Mouse (Mus musculus) A20 (cell line): ENCODE results near the gene Myo1b.
"Not testable (repeated sequence)": the region's sequence is repeated elsewhere in the genome, so short reads cannot be mapped to it uniquely, and the experiment has no call there.

Experiments used
- DNase-seq: peaks from one replicate; pipeline ENCODE4 v3.0.0-alpha.2; 2011; ENCODE audit warnings: low read depth, low spot score

Myo1b gene

DNA sequence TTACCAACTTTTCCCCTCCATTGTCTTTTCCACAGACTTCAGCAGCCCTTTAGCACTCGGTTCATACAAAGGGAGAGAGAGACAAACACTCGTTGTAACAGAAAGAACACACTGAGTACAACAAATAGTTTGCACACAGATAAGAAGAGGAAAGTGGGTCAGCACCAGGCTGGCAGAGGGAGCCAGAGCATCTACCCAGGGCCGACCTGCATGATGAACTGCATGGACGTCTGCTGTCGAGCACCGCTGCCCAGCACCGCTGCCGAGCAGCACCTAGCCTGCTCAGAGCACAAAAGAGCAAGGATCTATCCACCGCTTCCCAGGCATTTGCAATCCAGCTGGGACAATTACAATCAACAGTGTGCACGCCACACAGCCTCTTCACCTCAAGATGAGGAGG lies 19.9 kb downstream of the Myo1b start:
- DNase-seq, result no peak

DNA sequence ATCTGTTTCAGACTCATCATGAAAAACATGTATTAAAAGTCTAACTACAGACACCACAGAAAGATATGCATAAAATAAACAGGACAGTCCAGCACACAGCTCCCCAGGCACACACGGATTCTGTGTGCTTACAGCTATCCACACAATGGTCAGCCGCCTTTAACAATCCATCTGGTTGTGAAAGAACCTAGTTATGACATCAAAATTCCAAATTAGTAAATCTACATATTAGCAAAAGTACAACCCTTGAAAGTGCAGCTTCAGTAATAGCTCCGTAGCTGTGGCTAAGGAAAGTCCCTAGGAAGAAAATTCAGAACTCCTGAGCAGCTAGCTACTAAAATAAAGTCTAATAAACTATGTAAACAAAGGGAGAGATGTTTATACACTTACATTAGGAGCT lies 21.1 kb downstream of the Myo1b start:
- DNase-seq, result no peak

DNA sequence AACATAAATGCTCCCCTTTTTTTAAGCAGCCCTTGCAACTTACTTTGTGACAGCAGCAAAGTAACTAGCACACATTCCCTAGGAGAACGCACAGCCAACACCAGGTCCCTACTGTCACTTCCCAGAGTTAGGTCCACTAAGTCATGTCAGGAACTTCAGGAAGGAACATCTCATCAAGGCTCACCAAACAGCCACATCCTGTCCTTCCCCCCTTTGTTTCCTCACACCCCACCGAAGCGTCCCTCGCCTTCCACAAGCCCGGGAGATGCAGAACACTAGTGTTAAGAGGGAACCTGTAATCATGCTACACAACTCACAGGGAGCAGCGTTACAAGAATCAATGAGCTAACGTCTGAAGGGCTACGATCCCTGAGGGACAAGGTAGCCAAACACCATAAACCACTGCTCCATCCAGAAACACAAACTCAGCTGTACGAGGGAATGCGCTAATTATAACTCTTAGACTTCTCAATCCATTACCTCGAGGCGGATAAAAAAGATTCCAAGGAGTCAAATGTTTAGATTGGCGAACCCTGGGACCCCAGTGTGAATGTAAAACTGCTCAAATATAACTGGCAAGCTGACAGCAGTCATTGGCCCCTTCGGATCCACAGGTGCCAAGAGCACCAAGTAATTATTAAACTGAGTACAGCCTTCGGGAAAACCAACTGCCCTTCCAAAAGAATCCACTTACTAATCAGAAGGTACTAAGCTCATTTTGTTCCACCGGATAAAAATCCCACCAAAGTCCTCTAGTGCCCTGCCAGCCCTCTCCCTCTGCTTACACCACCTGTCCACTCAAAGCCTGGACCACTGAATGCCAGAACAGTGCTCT lies 22.1 kb downstream of the Myo1b start:
- DNase-seq, result no peak

DNA sequence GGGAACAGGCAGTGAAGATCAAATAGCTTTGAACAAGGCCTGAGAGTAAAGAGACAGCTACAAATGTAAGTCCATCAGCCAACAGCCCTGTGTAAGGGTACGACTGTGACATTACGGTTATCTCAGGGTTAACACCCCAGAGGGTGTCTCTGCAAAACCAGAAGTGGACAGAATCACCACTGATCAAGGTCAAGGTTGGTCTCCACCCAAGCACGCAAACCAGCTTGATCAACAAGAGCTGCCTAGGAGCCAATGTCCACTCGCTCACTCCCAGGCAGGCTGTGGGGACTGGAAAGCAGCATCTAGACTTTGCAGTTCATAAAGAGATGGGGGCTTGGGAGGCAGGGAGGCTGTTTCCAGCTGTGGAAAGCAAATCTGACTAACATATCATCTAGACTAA lies 23.9 kb downstream of the Myo1b start:
- DNase-seq, result no peak

DNA sequence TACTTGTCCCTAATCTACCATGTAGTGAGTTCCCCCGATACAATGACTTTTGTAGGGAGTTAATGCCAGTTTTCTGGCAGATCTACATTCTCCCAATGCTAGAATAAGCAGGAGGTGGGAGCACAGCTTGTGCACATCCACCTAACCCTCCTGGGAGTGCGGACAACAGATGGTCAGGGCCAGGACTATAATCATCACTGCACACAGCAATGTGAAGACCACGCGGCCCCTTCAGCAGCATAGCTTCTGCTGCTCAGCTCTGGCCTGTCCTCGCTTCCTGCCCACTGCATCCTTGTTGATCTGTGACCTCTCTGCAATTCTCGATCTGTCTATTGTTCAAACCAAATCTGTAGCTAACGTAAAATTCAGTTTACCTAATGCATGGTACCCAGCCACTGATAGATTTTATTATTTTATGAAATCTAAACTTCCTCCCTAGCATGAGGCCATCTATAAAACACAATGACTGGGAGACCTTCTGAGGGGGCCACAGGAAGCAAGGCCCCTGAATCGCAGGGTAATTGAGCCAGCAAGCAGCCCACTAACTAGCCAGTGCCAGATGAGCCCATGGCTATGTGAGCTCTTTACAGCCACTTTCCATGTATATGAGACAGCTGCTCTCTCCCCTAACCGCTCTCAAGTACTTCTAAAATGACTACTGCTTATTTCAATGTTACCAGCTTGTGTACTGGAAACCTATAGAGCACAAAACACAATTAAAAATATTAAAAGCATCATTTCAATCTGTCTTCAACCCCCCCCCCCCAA lies 27.6 kb downstream of the Myo1b start:
- no peak for DNase-seq

- DNase-seq, result no peak
Measured at GRCm38 (mm10) chr1:51885356-51885983, 30.4 kb downstream of the Myo1b start.

GRCm38 (mm10) chr1:51883211-51883610 lies 32.7 kb downstream of the Myo1b start:
- no peak for DNase-seq

- no peak for DNase-seq
Measured at GRCm38 (mm10) chr1:51882752-51883151, 33.1 kb downstream of the Myo1b start.

DNA sequence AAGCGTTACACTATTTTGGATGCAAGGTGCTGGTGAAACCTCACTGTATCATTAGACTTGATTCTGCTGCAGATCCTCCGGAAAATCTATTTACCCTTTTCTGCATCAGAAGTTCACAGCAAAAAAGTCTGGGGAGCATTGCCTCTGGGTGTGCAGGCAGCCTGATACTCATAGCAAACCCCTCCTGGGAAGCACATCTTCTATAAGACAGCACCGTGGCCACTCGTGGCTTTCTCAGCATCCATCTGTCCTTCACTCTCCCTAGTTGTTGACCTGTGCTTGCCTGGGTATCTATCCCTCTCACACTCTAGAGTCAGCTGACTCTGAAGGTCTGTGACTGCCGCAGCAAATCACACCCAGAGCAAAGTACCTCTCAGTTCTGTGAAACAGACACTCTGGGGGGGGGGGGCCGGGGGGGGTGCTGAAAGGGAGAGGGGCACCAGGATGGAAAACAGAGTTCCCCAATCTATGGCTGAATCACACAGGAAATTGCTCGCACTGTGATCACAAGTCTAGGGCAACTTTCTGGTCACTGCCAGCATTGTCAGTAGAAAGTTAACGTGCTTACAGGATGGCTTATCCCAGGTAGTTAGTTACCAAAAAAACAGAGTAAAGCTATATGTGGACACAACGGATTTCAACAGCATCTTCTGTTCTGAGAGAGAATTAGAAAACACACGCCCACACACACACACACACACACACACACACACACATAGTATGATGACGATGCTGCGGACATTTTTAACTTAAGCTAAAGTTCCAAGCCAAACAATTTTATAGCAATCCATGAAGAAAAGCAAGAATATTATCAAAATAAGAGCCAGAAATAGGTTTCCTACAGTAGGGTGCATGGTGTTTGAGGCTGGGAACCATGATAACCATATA lies 35.7 kb downstream of the Myo1b start:
- no peak for DNase-seq

GRCm38 (mm10) chr1:51879333-51879770 lies 36.5 kb downstream of the Myo1b start:
- DNase-seq, result no peak

GRCm38 (mm10) chr1:51875462-51876225 lies 40.2 kb downstream of the Myo1b start:
- DNase-seq, result no peak

DNA sequence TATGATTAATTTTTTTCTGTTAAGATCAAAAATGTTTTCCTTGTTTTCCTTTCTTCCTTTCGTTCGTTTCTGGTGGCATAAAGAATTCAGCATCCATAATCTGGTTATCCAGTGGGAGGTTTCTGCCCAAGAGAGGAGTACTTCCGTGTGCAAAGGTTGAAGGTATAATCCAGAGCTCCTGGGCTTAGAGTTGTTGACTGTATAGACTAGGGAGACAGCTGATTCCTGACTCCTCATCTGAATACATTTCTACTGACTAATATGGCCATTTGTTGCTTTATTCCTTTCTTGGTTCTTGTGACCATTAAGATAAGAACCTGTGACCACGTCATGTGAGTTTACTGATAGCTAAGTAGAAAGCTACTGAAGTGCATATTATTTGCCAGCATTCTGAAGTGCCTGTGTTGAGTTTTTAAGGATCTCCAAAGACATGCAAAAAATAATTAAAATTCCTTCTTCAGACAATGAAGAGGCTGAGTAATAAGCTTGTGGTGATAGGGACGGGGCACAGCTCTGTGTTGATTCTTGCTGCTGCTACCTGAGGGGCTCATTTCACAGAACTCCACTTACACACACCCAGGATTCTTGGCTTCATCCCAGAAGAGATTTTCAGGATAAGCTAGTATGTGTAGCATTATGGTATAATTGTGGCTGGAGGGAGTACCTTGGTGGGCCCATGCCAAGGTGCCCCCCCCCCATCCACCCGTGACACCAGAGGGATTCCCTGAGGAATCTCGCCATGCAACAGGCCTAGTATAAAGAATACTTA lies 43.2 kb downstream of the Myo1b start:
- no peak for DNase-seq

GRCm38 (mm10) chr1:51871234-51871633 lies 44.6 kb downstream of the Myo1b start:
- DNase-seq, result not testable (repeated sequence)

GRCm38 (mm10) chr1:51862828-51863421 lies 52.9 kb downstream of the Myo1b start:
- no peak for DNase-seq

DNA sequence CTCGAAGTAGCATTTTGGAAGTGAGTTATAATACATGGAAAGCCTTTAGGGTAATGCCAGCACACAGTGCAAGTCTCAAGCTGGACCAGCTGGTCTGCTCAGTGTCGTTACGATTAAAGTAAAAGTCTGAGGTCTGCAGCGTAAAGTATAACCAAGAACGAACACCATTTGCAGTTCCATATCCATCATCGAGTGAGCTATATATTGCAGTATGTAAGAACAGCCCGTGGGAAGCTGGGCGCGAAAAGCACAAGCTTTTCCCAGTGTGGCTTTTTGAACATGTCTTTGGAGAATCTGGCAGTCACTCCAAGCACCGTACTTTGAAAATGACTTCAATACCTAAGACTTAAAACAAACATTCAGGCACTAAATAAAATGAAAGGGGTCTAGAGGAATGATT lies 55.0 kb downstream of the Myo1b start:
- no peak for DNase-seq

DNA sequence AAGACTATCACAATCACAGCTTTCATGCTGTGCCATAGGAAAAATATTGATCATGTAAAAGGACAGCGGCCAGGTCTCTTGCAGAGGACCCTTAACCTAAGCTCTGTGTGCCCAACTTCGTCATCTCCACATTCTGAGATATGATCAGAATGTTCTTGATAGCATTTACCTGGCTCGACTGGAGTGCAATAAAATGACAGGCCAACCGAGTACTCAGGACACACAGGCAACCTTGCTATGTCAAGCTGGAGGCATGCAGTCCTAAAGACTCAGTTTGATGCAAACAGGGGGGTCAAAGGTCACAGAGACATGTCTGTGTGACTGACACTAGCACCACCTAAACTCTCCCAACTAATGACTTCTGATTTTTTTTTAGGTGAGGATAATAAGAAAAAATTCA lies 58.9 kb downstream of the Myo1b start:
- DNase-seq, result no peak

DNA sequence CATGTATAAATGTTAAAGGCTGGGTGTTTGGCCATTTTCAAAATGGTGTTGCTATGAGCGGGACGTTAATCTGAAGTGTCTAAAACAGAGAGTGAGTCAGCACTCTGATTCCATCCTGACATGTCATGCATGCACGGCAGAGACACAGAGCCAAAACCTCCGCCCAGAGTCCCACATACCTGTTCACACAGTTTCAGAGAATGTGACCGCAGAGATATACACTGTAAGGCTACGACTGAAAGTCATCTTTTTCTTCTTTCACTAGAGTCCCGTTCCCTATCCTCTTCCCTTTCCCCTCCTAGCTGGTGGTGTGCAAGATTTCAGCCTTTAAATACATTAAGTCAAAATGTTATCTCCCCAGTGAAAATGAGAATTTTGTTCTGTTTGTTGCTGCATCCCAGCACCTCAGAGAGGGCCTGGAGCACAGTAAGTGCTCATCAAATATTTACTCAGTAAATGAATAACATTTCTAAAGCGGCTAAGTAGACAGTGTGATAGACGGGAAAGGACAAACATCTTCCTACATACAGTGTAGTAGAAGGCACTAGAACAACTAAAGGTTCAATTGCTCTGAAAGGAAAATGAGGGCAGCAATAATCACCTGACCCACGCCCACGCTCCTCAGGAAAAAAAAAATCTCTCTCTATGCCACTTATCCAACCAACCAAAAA lies 59.5 kb downstream of the Myo1b start:
- no peak for DNase-seq

GRCm38 (mm10) chr1:51855541-51856244 lies 60.2 kb downstream of the Myo1b start:
- no peak for DNase-seq
